Mouse (Mus musculus) kidney, adult 2 months (tissue): Measurements from ENCODE around the gene Capn15.

Source experiments
- CTCF ChIP-seq: fragments of 200-500 bp; conservative IDR thresholded peaks from 2 replicates; pipeline ENCODE4 v1.5.1; 2011; ENCODE audit warnings: low read depth, mild to moderate bottlenecking, control low read depth, low read length, moderate library complexity, mixed read lengths; ENCODE audit not compliant: insufficient read depth, insufficient read length
- POLR2A ChIP-seq: fragments of 200-500 bp; IDR thresholded peaks from one replicate; pipeline ENCODE4 v1.6.1; 2011; ENCODE audit warnings: low read depth, low read length, control low read depth

GRCm38 (mm10) chr17:25922120-25922519 lies 63.5 kb downstream of the Capn15 start:
- TF ChIP-seq CTCF (no peak), POLR2A (no peak)
